Mouse (Mus musculus): ENCODE measurements around the gene Rptor.
A peak's percentile ranks its signal among the peaks of the same experiment; 100 is the strongest.

The Rptor gene

DNA sequence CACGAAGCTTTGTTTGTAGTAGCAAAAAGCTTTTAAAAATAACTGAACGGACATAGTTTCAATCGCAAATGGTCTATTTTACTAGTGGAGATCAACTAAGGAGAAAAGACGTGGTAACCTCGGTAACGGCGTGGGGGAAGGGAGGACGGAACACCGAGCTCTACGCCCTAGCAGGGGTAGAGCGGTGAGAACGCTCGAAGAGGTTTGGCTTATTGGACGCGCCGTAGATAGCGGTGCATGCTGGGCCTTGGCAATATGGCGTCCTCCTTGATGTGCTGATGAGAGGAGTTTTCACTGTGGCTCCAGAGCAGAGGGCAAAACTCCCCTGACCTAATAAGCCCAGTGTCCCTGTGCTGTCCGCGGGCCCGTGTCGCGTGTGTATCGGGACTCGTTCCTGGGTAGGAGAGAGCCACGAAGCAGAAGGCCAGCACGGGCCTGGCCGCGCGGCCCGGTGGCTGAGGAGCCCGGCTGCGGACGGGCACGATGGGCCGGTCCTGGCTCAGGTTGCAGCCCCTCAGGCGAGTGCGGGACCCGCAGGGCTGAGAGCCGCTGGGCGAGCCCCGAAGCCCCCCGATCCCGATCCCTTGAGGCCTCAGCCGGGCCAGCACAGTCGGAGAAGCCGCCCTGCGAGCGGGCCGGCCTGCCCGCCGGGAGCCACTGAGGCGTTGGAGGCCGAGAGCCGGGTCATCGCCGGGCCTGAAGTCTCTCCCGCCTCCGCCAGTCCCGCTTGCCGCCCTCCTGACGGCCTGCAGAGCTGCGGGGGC lies at the start of gene Rptor:
Gene Rptor, plus strand, starts transcription at position 143 of the 764 bp plus-strand sequence.
- peak; percentile 97 for DNase-seq (ENCODE audit: low read depth, low spot score)

DNA sequence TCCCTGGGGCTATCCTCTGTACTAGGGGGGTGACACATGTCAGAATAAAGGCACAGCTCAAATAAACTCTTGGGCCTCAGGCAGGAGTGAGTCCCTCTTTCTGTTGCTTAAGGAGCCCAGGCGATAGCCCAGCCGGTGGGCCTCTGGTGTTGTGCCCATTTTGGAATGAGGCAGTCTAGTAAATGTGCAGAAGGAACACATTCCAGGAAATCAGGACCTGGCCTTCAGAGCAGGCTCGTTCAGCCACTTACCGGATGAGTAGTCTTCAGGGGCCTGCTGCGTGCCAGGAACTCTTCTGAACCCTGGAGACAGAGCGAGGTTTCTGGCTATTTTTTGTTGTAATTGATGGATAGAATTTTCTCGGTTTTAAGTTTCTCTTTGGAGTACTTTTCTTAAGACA lies 48.0 kb upstream of the Rptor start:
- no peak for DNase-seq (ENCODE audit: low read depth, low spot score)

DNA sequence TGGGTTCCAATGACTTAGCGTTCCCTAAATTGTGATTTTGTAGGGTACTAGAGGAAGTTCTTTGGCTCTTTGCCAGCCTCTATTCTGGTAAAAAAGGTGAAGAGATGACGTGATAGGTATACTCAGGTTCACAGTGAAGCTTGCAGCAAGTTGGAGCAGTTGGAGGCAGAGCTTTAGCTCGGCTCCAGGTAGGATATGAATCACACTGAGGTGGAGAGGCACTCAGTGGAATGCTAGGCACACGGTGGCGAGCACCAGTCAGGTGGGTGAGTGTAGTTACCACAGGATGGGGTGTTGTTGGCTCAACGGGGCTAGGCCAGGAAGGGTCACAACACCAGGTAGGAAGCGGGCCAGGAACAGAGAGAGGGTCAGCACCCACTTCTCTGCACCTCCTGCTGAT lies 47.5 kb upstream of the Rptor start:
- no peak for DNase-seq (ENCODE audit: low read depth, low spot score)

DNA sequence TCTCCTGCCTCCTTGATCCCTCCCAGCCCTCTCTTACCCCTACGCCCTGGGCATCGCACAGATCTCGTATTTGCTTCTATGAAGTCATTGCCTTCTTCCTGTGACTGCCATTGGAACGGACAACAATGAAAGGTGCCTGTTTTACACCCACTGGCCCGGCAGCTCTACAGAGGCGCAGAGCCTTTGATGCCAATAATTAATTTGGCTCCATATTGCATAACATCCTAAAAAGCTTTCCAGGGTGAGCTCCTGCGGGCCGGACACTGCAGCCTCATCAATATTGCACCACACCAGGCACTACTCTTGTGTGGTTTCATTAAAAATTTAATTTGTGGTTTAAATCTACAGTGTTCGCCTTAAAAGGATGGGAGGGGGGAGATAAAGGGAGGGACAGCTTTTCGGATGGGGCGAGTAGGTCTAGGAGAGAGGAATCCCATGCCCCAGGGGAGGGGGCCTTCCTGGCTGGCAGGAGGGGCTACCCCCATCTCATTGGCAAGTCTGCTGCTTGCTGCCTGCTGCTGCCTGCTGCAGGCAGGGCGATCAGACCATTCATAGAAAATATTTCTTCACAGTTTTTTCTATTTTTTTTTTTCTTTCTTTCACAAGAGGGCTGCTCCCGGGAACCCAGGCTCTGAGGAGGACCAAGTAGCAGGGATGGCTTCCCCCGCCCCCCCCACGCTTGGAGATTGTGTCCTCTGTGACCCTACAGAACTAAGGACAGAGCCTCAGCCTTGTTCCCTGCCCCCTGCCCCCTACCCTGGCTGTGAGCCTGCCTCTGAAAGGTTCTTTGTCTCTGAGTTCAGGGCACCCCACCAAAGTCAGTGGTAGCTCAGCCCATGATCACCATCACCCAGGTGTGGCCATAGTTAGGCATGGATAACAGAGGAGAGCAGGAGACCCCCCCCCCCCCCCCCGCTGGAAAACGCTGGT lies 44.5 kb upstream of the Rptor start:
- DNase-seq (ENCODE audit: low read depth, low spot score), result no peak

DNA sequence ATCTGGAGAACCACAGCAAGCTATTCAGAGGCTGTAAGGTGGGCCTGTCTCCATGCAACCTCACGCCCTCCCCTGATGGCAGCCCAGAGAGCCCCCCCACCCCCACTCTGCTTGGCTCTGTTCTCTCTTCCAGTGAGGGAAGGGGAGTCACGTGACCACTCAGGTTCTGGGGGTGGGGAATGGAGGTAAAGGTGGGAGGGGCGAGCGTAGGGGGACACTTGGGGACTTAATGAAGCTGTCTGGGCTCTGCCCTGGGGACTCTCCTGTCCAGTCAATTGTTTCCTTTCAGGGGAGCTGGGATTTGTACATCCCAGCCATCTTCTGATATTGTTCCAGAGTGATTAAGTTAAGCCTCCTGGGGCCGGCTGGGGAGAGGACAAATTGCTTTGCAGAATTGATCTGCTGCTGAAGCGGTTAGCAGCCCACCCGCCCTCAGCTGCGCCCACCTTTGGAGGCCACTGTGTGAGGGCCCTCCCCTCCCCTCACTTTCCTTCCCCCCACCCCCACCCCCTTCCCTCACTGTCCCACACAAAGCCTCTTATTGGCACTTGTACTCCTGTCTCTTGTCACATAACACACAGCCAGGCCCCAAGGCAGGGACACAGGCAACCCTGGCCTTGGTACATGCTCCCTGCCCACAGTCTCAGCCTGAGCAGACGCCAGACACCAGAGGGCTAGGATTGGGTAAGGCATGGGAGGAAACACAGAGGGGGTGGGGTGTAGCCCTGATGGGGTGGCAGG lies 43.7 kb upstream of the Rptor start:
- no peak for DNase-seq (ENCODE audit: low read depth, low spot score)

DNA sequence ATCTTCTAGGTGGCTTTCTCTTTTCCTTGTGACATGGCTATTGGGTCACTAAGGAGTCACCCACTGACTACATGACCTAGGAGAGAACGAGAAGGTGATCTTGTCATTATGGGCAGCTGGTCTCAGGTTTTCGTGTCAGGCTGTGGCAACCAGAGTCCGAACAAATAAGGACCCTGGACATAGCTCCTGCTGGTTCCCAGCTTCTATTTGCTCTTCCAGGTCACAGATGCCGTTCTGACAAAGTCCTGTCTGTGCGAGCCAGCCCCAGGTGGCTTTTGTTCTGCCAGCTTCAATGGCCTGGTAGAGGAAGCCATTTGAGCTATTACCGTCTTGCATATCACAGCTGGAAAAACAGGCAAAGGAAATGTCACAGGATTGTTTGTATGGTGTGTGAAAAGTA lies 40.4 kb upstream of the Rptor start:
- DNase-seq (ENCODE audit: low read depth, low spot score), result no peak

DNA sequence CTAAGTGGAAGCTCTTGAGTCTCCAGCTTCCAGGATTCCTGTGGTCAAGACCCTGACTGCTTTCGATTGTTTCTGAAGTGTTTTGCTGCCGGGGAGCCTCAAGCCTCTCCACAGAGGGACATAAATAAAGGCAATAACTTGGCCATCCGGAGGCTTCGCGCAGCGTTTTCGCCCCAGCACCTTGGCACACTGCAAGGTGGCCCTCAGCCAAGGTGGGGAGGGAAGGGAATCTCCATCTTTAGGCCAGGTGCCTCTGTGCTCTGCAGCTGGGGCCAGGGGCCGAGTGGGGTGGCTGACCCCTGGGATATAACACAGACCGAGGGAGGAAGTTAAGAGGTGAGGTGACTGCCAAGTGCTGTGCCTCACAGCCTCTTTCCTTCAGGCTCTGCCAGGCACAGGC lies 39.5 kb upstream of the Rptor start:
- no peak for DNase-seq (ENCODE audit: low read depth, low spot score)

DNA sequence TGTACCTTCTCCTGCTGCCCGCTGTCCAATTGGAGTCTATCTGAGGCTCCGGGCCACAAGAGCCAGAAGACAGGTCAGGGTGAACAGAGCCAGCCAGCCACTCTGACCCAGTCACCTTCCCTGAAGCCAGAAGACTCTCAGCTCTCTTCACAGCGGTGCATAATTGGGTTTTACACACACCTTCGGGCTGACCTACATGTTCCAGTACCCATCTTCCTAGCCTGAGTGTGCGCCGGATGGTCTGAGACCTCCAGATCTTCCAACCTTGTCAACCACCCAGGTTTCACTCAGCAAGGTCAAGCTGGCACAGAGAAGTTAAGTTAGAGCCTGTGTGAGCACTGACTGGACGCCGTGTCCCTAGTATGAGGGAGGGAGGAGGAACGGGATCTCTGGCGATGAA lies 38.3 kb upstream of the Rptor start:
- DNase-seq (ENCODE audit: low read depth, low spot score), result no peak

DNA sequence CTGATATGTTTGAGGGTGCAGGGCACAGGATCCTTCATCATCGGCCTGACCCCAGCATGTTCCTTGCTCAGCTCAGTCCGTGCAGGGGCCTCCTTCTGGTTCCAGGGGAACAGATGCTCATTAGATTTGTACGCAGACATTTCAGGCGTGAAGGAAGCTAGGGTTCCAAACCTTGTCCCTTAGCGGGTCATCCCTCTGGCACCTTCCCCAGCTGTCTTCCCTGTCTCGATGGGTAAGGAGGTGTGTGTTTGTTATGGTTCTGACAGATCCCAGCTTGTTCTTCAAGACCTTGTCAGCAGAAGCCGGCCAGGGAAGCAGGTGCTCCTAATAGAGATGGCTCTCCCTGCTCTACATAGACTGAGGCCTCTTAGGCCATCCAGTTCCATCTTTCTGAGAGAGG lies 37.7 kb upstream of the Rptor start:
- no peak for DNase-seq (ENCODE audit: low read depth, low spot score)

DNA sequence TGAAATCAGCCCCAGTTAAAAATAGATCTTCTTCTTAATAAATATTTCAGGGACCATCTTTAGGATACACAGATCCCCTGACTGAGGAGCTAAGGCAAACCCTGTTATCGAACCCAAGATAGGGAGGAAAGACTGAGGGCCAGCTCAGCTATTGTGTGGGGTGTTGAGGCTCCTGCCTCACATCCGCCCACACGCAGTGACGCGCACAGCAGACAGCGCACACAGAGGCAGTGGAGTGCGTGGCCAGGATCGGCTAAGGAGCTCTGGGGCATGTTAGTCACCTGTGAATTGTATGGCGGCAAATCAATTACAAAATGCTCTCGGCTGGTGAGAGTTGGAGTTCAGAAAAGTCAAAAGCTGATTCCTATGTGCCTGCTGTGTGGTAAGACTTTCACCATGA lies 37.0 kb upstream of the Rptor start:
- peak; percentile 13 for DNase-seq (ENCODE audit: low read depth, low spot score)

DNA sequence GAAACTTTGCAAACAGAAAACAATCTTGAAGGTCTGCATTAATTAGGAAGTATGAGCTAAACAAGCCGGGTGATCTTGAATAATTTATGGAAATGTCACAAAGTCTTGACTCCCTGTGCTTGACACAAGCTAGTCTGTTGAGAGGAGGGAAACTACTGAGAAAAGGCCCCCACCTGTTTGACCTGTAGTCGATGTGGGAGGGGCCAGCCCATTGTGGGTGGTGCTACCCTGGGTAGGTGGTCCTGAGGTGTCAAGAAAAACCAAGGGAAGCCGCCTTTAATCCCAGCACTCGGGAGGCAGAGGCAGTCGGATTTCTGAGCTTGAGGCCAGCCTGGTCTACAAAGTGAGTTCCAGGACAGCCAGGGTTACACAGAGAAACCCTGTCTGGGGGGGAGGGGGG lies 36.5 kb upstream of the Rptor start:
- DNase-seq (ENCODE audit: low read depth, low spot score), result no peak

DNA sequence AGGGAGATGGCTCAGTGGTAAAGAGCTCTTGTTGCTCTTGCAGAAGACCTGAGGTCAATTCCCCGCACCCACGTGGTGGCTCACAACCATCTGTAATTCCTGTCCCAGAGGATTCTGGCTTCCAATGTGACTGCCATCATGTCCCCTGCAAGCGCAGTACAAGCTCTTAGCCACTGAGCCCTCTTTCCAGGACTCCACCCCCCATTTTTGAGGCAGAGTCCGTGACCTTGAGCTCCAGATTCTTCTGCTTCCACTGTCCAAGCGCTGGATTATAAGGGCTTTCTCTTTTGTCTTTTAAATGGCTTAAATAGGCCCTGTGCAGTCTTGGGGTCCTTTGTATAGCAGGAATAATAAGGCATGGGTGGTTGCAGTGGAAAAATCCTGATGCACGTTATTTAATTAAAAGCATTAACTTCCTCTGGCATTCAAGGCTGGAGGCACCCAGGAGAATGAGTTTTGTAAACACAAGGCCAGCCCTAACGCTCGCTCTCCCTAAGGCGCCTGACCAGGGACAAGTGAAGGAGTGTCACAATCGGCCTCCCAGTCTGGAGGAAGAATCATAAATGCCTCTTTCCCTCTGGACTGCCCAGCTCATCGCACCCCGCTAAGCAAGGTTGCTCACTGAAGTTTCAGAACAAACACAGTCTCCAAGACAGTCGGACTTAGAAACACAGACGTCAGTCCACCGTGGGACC lies 30.2 kb upstream of the Rptor start:
- DNase-seq (ENCODE audit: low read depth, low spot score), result no peak

DNA sequence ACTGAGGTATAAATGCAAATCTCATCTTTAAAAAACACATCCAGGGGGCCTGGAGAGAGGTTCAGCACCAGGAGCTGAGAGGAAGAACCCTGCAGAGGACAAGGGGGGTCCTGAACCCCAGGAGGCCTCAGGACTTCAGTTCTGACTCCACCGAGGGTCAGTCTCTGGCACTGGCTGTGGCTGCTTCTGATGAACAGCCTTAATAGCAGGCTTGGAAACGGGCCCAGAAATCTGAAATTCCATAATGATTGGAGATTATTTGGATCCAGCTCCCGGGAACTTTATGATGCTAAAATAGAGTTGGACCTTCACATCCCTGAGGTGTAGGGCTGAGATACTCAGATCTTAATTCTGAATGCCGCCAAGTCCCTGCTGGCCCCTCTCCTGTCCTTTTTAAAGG lies 25.9 kb upstream of the Rptor start:
- no peak for DNase-seq (ENCODE audit: low read depth, low spot score)

DNA sequence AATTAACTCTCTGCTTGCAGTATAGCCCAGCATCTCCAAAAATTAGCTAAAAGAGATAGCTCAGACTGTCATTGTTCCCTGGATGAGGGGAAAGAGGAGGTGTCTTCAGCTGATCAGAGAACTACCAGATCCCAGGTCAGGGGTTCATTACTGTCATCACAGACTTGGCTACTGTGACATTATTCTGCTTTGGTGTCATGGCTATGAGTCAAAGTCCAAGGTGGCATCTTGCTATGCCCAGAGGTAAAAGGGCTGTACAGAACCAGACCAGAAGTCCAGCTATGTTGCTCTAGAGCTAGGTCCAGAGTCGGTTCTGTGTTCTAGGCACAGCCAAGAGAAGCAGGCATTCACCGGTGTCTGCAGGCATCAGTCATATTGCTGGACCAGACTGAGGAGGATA lies 25.0 kb upstream of the Rptor start:
- no peak for DNase-seq (ENCODE audit: low read depth, low spot score)

DNA sequence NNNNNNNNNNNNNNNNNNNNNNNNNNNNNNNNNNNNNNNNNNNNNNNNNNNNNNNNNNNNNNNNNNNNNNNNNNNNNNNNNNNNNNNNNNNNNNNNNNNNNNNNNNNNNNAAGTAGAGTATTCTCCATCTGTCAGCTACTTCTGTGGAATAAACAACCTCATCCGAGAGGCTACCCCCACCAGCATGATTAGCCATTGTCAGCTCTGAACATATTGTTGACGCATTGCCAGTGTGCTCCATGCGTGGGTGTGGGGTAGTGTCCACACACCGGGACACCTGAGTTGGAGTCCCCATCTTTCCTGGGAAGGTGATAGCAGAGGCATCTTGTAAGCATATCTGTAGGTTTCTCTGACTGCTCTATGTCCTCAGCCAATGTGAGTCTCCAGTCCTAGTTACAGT lies 16.2 kb upstream of the Rptor start:
- no peak for DNase-seq (ENCODE audit: low read depth, low spot score)

DNA sequence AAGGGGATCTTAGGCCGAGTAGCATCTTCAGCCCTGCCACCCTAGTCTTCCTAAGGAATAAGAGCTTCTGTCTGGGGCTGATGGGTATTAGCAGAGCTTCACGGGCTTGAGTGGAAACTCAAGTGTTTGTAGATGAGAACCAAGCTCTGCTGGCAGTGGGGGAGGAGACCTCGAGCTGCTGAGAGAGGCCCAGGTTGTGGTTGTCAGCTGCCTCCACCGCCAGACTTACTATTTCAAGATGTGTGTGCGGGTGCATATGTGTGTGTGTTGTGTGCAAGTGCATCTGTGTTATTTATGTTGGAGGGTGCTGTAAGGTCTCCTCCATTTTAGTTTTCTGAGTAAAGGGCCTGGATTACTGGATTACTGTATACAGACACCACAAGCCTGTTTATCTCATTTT lies 15.6 kb upstream of the Rptor start:
- no peak for DNase-seq (ENCODE audit: low read depth, low spot score)

DNA sequence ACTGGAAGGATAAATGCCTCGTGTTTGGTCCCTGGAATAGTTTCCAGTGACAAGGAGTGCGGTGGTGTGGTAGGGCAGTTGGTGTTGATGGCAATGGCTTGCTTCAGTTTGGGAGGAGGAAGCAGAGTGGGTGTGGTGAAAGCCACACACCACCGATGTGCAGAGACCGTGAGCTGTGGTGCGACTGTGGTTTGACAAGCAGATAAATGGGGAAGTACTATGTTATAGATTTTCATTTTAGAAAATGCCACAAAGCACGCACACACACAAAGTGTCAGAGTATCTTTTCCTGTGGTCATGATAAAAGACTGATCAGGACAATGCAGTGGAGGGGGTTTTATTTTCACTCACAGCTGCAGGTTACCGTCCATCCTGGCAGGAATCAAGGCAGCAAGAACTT lies 13.5 kb upstream of the Rptor start:
- DNase-seq (ENCODE audit: low read depth, low spot score), result no peak

DNA sequence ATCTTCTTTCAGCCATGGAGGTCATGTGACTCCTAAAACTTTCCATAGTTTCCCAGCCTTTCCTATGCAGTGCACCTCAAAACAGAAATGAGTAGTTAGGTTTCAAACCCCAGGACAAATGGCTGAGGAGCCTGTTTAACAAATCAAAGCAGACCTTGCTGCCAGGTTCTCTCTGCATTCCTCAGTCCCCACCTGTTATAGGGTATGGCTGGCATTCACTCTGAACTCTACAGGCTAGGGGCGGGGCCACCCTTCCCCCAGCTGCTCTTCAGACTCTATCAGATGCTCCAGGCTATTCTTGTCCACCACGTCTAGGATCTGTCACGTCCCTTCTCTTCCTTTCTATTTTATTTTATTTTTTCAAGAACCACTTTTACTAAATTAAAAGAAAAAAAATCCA lies 8.7 kb upstream of the Rptor start:
- DNase-seq (ENCODE audit: low read depth, low spot score), result no peak

DNA sequence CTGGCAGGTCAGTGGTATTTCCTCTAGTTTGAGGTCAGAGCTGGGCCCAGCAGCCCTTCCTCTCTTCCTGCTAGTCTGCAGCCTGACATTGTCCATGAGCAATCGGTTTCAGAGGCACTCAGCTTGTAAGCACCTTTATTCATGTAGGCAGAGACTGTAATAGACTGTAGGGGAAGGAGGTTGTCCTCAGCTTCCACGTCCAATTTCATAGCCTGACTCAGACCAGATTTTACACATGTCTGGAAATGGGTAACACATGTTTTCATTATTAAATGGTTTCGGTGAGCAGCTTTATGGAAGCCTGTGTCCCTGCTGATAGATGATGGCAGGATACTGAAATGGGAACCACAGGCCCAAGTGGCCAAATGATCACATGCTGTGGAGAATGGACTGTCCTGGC lies 3.8 kb upstream of the Rptor start:
- DNase-seq (ENCODE audit: low read depth, low spot score), result no peak

DNA sequence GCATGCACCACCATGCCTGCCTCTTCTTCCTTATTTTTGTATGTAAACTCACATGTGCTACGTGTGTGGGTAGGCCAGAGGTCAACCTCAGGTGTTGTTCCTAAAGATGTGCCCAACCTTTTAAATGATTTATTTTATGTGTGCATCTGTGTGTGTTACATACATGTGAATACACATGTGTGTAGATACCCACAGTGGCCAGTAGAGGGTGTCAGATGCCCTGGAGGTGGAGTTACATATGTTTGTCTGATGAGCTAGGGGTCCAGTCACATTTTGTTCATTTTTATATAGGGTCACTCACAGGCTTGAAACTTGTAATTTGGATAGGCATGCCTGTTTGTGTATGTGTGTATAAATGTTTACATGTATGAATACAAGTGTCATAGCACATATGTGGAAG lies 2.4 kb upstream of the Rptor start:
- DNase-seq (ENCODE audit: low read depth, low spot score), result peak; percentile 32

DNA sequence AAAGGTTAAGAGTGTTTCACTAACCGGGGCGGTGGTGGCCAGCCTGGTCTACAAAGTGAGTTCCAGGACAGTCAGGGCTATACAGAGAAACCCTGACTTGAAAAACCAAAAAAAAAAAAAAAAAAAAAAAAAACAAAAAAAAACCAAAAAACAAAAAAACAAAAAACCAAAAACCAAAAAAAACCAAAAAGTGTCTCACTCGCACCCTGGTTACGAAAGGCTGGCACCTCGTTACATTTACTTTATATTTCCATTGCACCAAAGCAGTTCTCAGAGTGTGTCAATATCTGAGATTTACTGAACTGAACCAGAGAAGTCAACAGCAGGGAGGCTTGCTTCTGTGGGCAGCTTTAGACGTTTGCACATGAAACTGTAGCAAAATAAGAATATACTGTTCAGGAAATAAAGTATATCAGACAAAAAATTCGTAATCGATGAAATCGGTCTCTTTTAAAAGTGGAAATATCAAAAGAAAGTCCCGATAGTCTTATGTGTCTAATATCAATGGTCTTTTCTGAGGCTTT lies 466 bp upstream of the Rptor start:
- peak; percentile 28 for DNase-seq (ENCODE audit: low read depth, low spot score)

DNA sequence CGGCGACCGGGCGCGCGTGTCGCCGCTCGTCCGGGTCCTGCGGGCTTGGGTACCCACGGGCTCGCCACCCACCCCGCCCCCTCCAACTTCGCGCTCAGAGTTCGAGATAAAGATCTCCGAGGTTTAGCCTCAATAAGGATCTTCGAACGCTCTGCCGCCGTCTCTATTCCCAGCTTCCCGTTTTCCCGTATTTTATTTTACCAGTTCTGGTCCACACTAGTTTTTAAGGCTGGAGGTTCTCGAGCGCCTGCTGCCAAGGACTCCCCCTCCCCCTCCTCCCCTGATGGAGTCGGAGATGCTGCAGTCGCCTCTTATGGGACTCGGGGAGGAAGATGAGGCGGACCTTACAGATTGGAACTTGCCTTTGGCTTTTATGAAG lies 811 bp downstream of the Rptor start:
- no peak for DNase-seq (ENCODE audit: low read depth, low spot score)

Data from CD4-positive, CD25-positive, alpha-beta regulatory T cell, adult 2 months (primary cell).